Mouse (Mus musculus) ES-E14 (cell line): ENCODE data around the gene Ifitm6. TPM values are rescaled to one million over a fixed set of nuclear protein-coding genes. Genes with fewer than 3 reads are reported as not detected.

Experiments used
- DNase-seq: peaks from one replicate; pipeline ENCODE4 v3.0.0-alpha.2; 2013; ENCODE audit warnings: low read depth, low spot score
- H3K27ac ChIP-seq: 2 replicates; pipeline ENCODE4 v1.5.1; 2012; ENCODE audit warnings: low read depth, mild to moderate bottlenecking, low read length, moderate library complexity, mixed read lengths; ENCODE audit not compliant: poor library complexity, insufficient read depth, severe bottlenecking
- H3K36me3 ChIP-seq: 2 replicates; pipeline ENCODE4 v1.6.1; 2012; ENCODE audit warnings: mild to moderate bottlenecking, low read length, moderate library complexity, mixed read lengths; ENCODE audit not compliant: control insufficient read depth, poor library complexity, insufficient read depth, severe bottlenecking
- H3K4me1 ChIP-seq, 2 experiments: fragments of 150-350 bp in 1 of 2; sonication (generic) in 1 of 2; 2 replicates each; pipeline ENCODE4 v1.6.1; 2012; ENCODE audit warnings: low read length in 2 of 2, mild to moderate bottlenecking in 1 of 2, mixed read lengths in 1 of 2; ENCODE audit not compliant: control insufficient read depth in 2 of 2, insufficient read depth in 2 of 2, poor library complexity in 1 of 2
- H3K4me3 ChIP-seq, 2 experiments: fragments of 150-350 bp in 1 of 2; sonication (generic) in 1 of 2; 2 replicates each; pipeline ENCODE4 v1.5.1; 2012; ENCODE audit warnings: low read length in 2 of 2, low read depth in 1 of 2, mild to moderate bottlenecking in 1 of 2, mixed read lengths in 1 of 2; ENCODE audit not compliant: insufficient read depth in 1 of 2, poor library complexity in 1 of 2, severe bottlenecking in 1 of 2
- H3K9ac ChIP-seq: 2 replicates; pipeline ENCODE4 v1.6.1; 2012; ENCODE audit warnings: low read depth, mild to moderate bottlenecking, low read length, mixed read lengths; ENCODE audit not compliant: poor library complexity, insufficient read depth, severe bottlenecking
- H3K9me3 ChIP-seq: fragments of 150-350 bp; sonication (generic); 2 replicates; pipeline ENCODE4 v1.6.1; 2012; ENCODE audit warnings: low read depth, mild to moderate bottlenecking, low read length; ENCODE audit not compliant: control insufficient read depth, insufficient read depth
- CHD2 ChIP-seq: IDR thresholded peaks from 2 replicates; pipeline ENCODE4 v1.6.1; 2014; ENCODE audit warnings: mild to moderate bottlenecking, low read depth, low read length, inconsistent platforms
- HCFC1 ChIP-seq: IDR thresholded peaks from 2 replicates; pipeline ENCODE4 v1.6.1; 2012; ENCODE audit warnings: low read length, inconsistent platforms, borderline replicate concordance; ENCODE audit not compliant: insufficient read depth
- MAFK ChIP-seq: IDR thresholded peaks from 2 replicates; pipeline ENCODE4 v1.6.1; 2014; ENCODE audit warnings: mild to moderate bottlenecking, low read depth, low read length, inconsistent platforms; ENCODE audit not compliant: insufficient read depth
- ZC3H11A ChIP-seq: IDR thresholded peaks from 2 replicates; pipeline ENCODE4 v1.6.1; 2012; ENCODE audit warnings: low read depth, mild to moderate bottlenecking, inconsistent platforms, low read length, borderline replicate concordance
- ZNF384 ChIP-seq: IDR thresholded peaks from 2 replicates; pipeline ENCODE4 v1.6.1; 2012; ENCODE audit warnings: low read depth, low read length, inconsistent platforms
- in situ Hi-C, 2 experiments: fragments of 600-800 bp; cut with MboI; formaldehyde crosslinking; loops; one replicate each; pipeline ENCODE4 v1.15.1; 2025; ENCODE audit warnings: low sequenced_read_pairs in 2 of 2, inconsistent platforms in 1 of 2; ENCODE audit not compliant: unreplicated experiment in 2 of 2
- total RNA-seq: library from RNA; depleted of rRNA; stranded (reverse); fragments of 300-350 nt; gene quantifications from 2 replicates; pipeline ENCODE4 v1.2.3, GENCODE M21; 2012

The Ifitm6 gene
- total RNA-seq, 1 experiment: 0.36 TPM

- Histone ChIP-seq H3K4me3 (peak overlapping the region in 1 of 2 experiments; percentile 95; a peak in 1 of 4 replicates), H3K27ac (no peak overlapping the region), H3K9me3 (no peaks in the 10 kb centered on the region), H3K36me3 (no peaks in the 10 kb centered on the region), H3K4me1 (peaks cover 5 to 16% of the 10 kb centered on the region in 2 experiments; a peak in 3 of 4 replicates), H3K9ac (no peak overlapping the region)
- in situ Hi-C loops: loop anchor here (5.0 to 25.0 kb wide), 2 partner anchors 210 to 215 kb away; partner anchors contain the start of genes Odf3 (in 1 of the 2), Scgb1c1 (in 1 of the 2) and Urah (in 1 of the 2)
- DNase-seq: no peak
- no peak for TF ChIP-seq ZNF384
- no peak for TF ChIP-seq ZC3H11A
- no peak for TF ChIP-seq CHD2
- TF ChIP-seq HCFC1: no peak
- TF ChIP-seq MAFK: no peak
Measured at GRCm38 (mm10) chr7:141052016-141052415, 34.3 kb upstream of the Ifitm6 start.

- peak overlapping the region; percentile 57 to 95 for H3K4me3 ChIP-seq
- H3K27ac ChIP-seq: no peak overlapping the region; the same call in 1 of the 2 replicates
- TF ChIP-seq MAFK: no peak
- no peaks in the 10 kb centered on the region for H3K9me3 ChIP-seq
- H3K4me1 ChIP-seq: peaks cover 5 to 20% of the 10 kb centered on the region in 2 experiments; a peak in 3 of 4 replicates
- no peaks in the 10 kb centered on the region for H3K36me3 ChIP-seq
- in situ Hi-C loops: loop anchor here (5.0 to 25.0 kb wide), 2 partner anchors 209 to 214 kb away; partner anchors contain the start of genes Odf3 (in 1 of the 2), Scgb1c1 (in 1 of the 2) and Urah (in 1 of the 2)
- peak; percentile 96 for DNase-seq
- H3K9ac ChIP-seq: peak overlapping the region; percentile 58; the same call in 1 of the 2 replicates
Measured at GRCm38 (mm10) chr7:141051060-141051685, 33.4 kb upstream of the Ifitm6 start.

GRCm38 (mm10) chr7:141049326-141049725 lies 31.6 kb upstream of the Ifitm6 start:
- Histone ChIP-seq H3K4me1 (peaks cover 6 to 21% of the 10 kb centered on the region in 2 experiments), H3K27ac (no peak overlapping the region), H3K4me3 (no peak overlapping the region), H3K9ac (no peak overlapping the region), H3K9me3 (no peaks in the 10 kb centered on the region), H3K36me3 (no peaks in the 10 kb centered on the region)
- DNase-seq: no peak
- TF ChIP-seq CHD2 (no peak), HCFC1 (no peak), ZNF384 (no peak), MAFK (no peak), ZC3H11A (no peak)
- in situ Hi-C loops: loop anchor here in 1 of 2 experiments (10.0 kb wide), 1 partner anchor 95 kb away; the partner anchor contains the start of genes Gm45717, Ifitm2 and Ifitm5

- no peak for TF ChIP-seq CHD2
- TF ChIP-seq MAFK: no peak
- TF ChIP-seq ZC3H11A: peak; percentile 98
- Histone ChIP-seq H3K27ac (peak overlapping the region; percentile 98), H3K4me3 (peak overlapping the region; percentile 61 to 71), H3K9me3 (no peaks in the 10 kb centered on the region), H3K9ac (peak overlapping the region; percentile 84), H3K36me3 (no peaks in the 10 kb centered on the region), H3K4me1 (peaks cover 7 to 22% of the 10 kb centered on the region in 2 experiments)
- DNase-seq: peak; percentile 98
- in situ Hi-C loops: loop anchor here in 1 of 2 experiments (10.0 kb wide), 1 partner anchor 94 kb away; the partner anchor contains the start of genes Gm45717, Ifitm2 and Ifitm5
Measured at GRCm38 (mm10) chr7:141048226-141049218, 30.8 kb upstream of the Ifitm6 start.
